Mouse (Mus musculus) heart, postnatal 0 days (tissue): ENCODE results near the gene Tex45. TPM values are rescaled to one million over a fixed set of nuclear protein-coding genes. Genes with fewer than 3 reads are reported as not detected.

Experiments used
- ATAC-seq: fragments of 200-750 bp; cut with Nextera tagmentation; 2 replicates; pipeline ENCODE4 v1.8.0; 2017; ENCODE audit warnings: low read depth, moderate number of reproducible peaks, moderate library complexity; ENCODE audit not compliant: insufficient read depth
- DNase-seq: peaks from one replicate; pipeline ENCODE4 v3.0.0-alpha.2; 2016; ENCODE audit warnings: low spot score
- H3K27ac ChIP-seq: fragments of 300-500 bp; sonication (generic); 2 replicates; pipeline ENCODE4 v1.5.1; 2014; ENCODE audit warnings: low read depth, mild to moderate bottlenecking
- H3K27me3 ChIP-seq: fragments of 300-500 bp; sonication (generic); 2 replicates; pipeline ENCODE4 v1.6.1; 2014; ENCODE audit warnings: low read length, mixed read lengths; ENCODE audit not compliant: control insufficient read depth, insufficient read depth
- H3K36me3 ChIP-seq: fragments of 300-500 bp; sonication (generic); replicated peaks from 2 replicates; pipeline ENCODE4 v1.6.1; 2014; ENCODE audit warnings: low read length, mixed read lengths; ENCODE audit not compliant: control insufficient read depth, insufficient read depth
- H3K4me1 ChIP-seq: fragments of 300-500 bp; sonication (generic); 2 replicates; pipeline ENCODE4 v1.6.1; 2014; ENCODE audit warnings: antibody characterized with exemption; ENCODE audit not compliant: control insufficient read depth, insufficient read depth
- H3K4me2 ChIP-seq: fragments of 300-500 bp; sonication (generic); 2 replicates; pipeline ENCODE4 v1.6.1; 2014; ENCODE audit warnings: low read depth, mild to moderate bottlenecking, low read length, moderate library complexity
- H3K4me3 ChIP-seq: fragments of 300-500 bp; sonication (generic); 2 replicates; pipeline ENCODE4 v1.5.1; 2014; ENCODE audit warnings: low read depth, low read length
- H3K9ac ChIP-seq: fragments of 300-500 bp; sonication (generic); replicated peaks from 2 replicates; pipeline ENCODE4 v1.6.1; 2014; ENCODE audit warnings: low read depth, low read length, mixed read lengths
- H3K9me3 ChIP-seq: fragments of 300-500 bp; sonication (generic); replicated peaks from 2 replicates; pipeline ENCODE4 v1.6.1; 2016; ENCODE audit warnings: low read length; ENCODE audit not compliant: control insufficient read depth
- CTCF ChIP-seq: IDR thresholded peaks from 2 replicates; pipeline ENCODE4 v1.5.1; 2016; ENCODE audit warnings: antibody characterized with exemption, control low read depth, low read depth
- EP300 ChIP-seq: IDR thresholded peaks from 2 replicates; pipeline ENCODE4 v1.6.1; 2016; ENCODE audit warnings: antibody characterized with exemption, low read depth
- WGBS: fragments of 180-500 bp; shearing (Covaris S2); extraction: QIAGEN DNeasy Blood & Tissue Kit; methylation state at CpG from one replicate; pipeline ENCODE4 v1.1.7; 2014; 5-methylcytosine and 5-hydroxymethylcytosine counted together
- polyA plus RNA-seq: library from polyadenylated mRNA; unstranded; fragments of >200 nt; fragmentation: Nextera tagmentation; extraction: Ambion mirVana; gene quantifications from 2 replicates; pipeline ENCODE4 v1.2.1, GENCODE M21; 2015
- total RNA-seq: library from RNA; depleted of rRNA; stranded (reverse); fragments of >200 nt; gene quantifications from 2 replicates; pipeline ENCODE4 v1.2.3, GENCODE M21; 2014; ENCODE audit warnings: low replicate concordance

Tex45 gene
- total and polyA plus RNA-seq, 2 experiments from 2014 or later: not detected

- Histone ChIP-seq H3K9ac (no peak overlapping the region), H3K4me1 (peaks cover 6% of the 10 kb centered on the region; the same call in 1 of the 2 replicates), H3K4me3 (no peak overlapping the region), H3K27ac (no peak overlapping the region), H3K4me2 (no peak overlapping the region), H3K9me3 (no peaks in the 10 kb centered on the region), H3K27me3 (no peaks in the 10 kb centered on the region), H3K36me3 (0 out of 2 replicates have a peak, but pooled peaks cover 4% of the 10 kb centered on the region)
- WGBS: 75% methylated on average over 2 of the region's 2 CpGs
- DNase-seq (no peak), ATAC-seq (no peak)
- TF ChIP-seq CTCF (no peak), EP300 (no peak)
Observed at GRCm38 (mm10) chr8:3463248-3463647, 7.4 kb upstream of the Tex45 start.

GRCm38 (mm10) chr8:3464309-3464708, 6.4 kb upstream of the Tex45 start:
- no peak for ATAC-seq
- Histone ChIP-seq H3K27me3 (no peaks in the 10 kb centered on the region), H3K9me3 (no peaks in the 10 kb centered on the region), H3K4me2 (no peak overlapping the region), H3K27ac (no peak overlapping the region), H3K4me3 (no peak overlapping the region), H3K36me3 (no peaks in the 10 kb centered on the region), H3K4me1 (peaks cover 6% of the 10 kb centered on the region; the same call in 1 of the 2 replicates), H3K9ac (no peak overlapping the region)
- WGBS: 53% methylated on average over 5 of the region's 5 CpGs
- TF ChIP-seq CTCF (peak; percentile 54), EP300 (no peak)
- peak; percentile 13 for DNase-seq

GRCm38 (mm10) chr8:3467006-3467885, 3.4 kb upstream of the Tex45 start, which contains the start of gene Pex11g:
Gene Pex11g (minus strand): TSS chr8:3467680.
- Histone ChIP-seq H3K4me3 (peak within 1 kb of the TSS; percentile 55), H3K27me3 (no peaks in the 10 kb centered on the region), H3K9ac (peak within 1 kb of the TSS; percentile 55), H3K4me1 (peaks cover 6% of the 10 kb centered on the region; the same call in 1 of the 2 replicates), H3K36me3 (no peaks in the 10 kb centered on the region), H3K27ac (peak within 1 kb of the TSS; percentile 80), H3K9me3 (no peaks in the 10 kb centered on the region), H3K4me2 (peak within 1 kb of the TSS; percentile 73)
- TF ChIP-seq EP300 (no peak), CTCF (no peak)
- peak; percentile 95 for DNase-seq
- ATAC-seq: peak; percentile 98
- WGBS: 4% methylated on average over 32 of the region's 32 CpGs

GRCm38 (mm10) chr8:3467886-3468545, 2.6 kb upstream of the Tex45 start:
- no peaks in the 10 kb centered on the region for H3K36me3 ChIP-seq
- peak overlapping the region; percentile 55 for H3K4me3 ChIP-seq
- no peaks in the 10 kb centered on the region for H3K27me3 ChIP-seq
- TF ChIP-seq EP300 (no peak), CTCF (no peak)
- H3K4me2 ChIP-seq: peak overlapping the region; percentile 73
- H3K9ac ChIP-seq: peak overlapping the region; percentile 55
- H3K27ac ChIP-seq: peak overlapping the region; percentile 80
- ATAC-seq (0 out of 2 replicates have a peak, but pooled peaks have one; percentile 0), DNase-seq (no peak)
- WGBS: 52% methylated on average over 9 of the region's 9 CpGs
- H3K9me3 ChIP-seq: no peaks in the 10 kb centered on the region
- peaks cover 6% of the 10 kb centered on the region; the same call in 1 of the 2 replicates for H3K4me1 ChIP-seq

DNA sequence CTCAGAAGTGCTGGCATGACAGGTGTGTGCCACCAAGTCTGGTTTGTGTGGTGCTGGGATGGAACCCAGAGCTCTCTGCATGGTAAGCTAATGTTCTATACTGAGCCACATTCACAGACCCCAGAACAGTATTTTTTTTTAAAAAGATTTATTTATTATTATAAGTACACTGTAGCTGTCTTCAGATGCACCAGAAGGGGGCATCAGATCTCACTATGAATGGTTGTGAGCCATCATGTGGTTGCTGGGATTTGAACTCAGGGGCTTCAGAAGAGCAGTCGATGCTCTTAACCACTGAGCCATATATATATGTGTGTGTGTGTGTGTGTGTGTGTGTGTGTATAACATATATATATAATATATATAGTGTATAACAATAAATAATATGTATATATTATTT, 1.8 kb upstream of the Tex45 start:
- no peak overlapping the region for H3K4me3 ChIP-seq
- no peak overlapping the region for H3K4me2 ChIP-seq
- H3K9me3 ChIP-seq: no peaks in the 10 kb centered on the region
- WGBS: 100% methylated on average over 1 of the region's 1 CpGs
- no peak overlapping the region for H3K9ac ChIP-seq
- H3K27ac ChIP-seq: no peak overlapping the region
- peaks cover 6% of the 10 kb centered on the region; the same call in 1 of the 2 replicates for H3K4me1 ChIP-seq
- no peaks in the 10 kb centered on the region for H3K27me3 ChIP-seq
- DNase-seq: no peak
- TF ChIP-seq CTCF (no peak), EP300 (no peak)
- no peak for ATAC-seq
- H3K36me3 ChIP-seq: no peaks in the 10 kb centered on the region
